Mouse (Mus musculus) CD4-positive naive resting alpha-beta T cell, adult 57 days (primary cell): ENCODE results near the gene Vmn2r34. TPM values are rescaled to one million over a fixed set of nuclear protein-coding genes. Genes with fewer than 3 reads are reported as not detected.

Experiments used
- total RNA-seq: library from RNA; stranded (reverse); gene quantifications from one replicate; pipeline ENCODE4 v1.2.4, GENCODE M21; 2023

Gene Vmn2r34
- total RNA-seq = not detected

GRCm38 (mm10) chr7:7689413-7689812 is at the start of gene Vmn2r34:
TSS of gene Vmn2r34 (minus strand) at chr7:7689513.

Other genes starting within 250 kb of the Vmn2r34 start
- gene Vmn2r32, start 209.5 kb downstream of the Vmn2r34 start, total RNA-seq = not detected
- not detected for gene Vmn2r33, start 122.7 kb downstream of the Vmn2r34 start, total RNA-seq
- not detected for gene Vmn2r35, start 130.4 kb upstream of the Vmn2r34 start, total RNA-seq
- gene Vmn2r36, start 213.0 kb upstream of the Vmn2r34 start, total RNA-seq = not detected